Mouse (Mus musculus) stomach, postnatal 0 days (tissue): Measurements from ENCODE around the gene Pcyt2. TPM values are rescaled to one million over a fixed set of nuclear protein-coding genes. Genes with fewer than 3 reads are reported as not detected.

Experiments
- ATAC-seq: fragments of 200-750 bp; cut with Nextera tagmentation; 2 replicates; pipeline ENCODE4 v1.8.0; 2017; ENCODE audit not compliant: low FRiP score, low TSS enrichment
- DNase-seq: peaks from one replicate; pipeline ENCODE4 v3.0.0-alpha.2; 2016; ENCODE audit warnings: low spot score
- H3K27ac ChIP-seq: fragments of 300-500 bp; sonication (generic); replicated peaks from 2 replicates; pipeline ENCODE4 v1.5.1; 2014; ENCODE audit warnings: mild to moderate bottlenecking, control low read depth
- H3K27me3 ChIP-seq: fragments of 300-500 bp; sonication (generic); 2 replicates; pipeline ENCODE4 v1.6.1; 2014; ENCODE audit warnings: low read length; ENCODE audit not compliant: control insufficient read depth, insufficient read depth
- H3K36me3 ChIP-seq: fragments of 300-500 bp; sonication (generic); 2 replicates; pipeline ENCODE4 v1.6.1; 2014; ENCODE audit warnings: low read length, mixed read lengths; ENCODE audit not compliant: control insufficient read depth, insufficient read depth
- H3K4me1 ChIP-seq: fragments of 300-500 bp; sonication (generic); replicated peaks from 2 replicates; pipeline ENCODE4 v1.6.1; 2014; ENCODE audit warnings: antibody characterized with exemption; ENCODE audit not compliant: control insufficient read depth, insufficient read depth
- H3K4me2 ChIP-seq: fragments of 300-500 bp; sonication (generic); replicated peaks from 2 replicates; pipeline ENCODE4 v1.6.1; 2014; ENCODE audit warnings: low read depth, mild to moderate bottlenecking, control low read depth, moderate library complexity
- H3K4me3 ChIP-seq: fragments of 300-500 bp; sonication (generic); 2 replicates; pipeline ENCODE4 v1.5.1; 2014; ENCODE audit warnings: low read depth, low read length, control low read depth
- H3K9ac ChIP-seq: fragments of 300-500 bp; sonication (generic); 2 replicates; pipeline ENCODE4 v1.6.1; 2014; ENCODE audit warnings: mild to moderate bottlenecking, low read length, control low read depth, mixed read lengths
- H3K9me3 ChIP-seq: fragments of 300-500 bp; sonication (generic); 2 replicates; pipeline ENCODE4 v1.6.1; 2016; ENCODE audit warnings: low read length; ENCODE audit not compliant: control insufficient read depth
- CTCF ChIP-seq: IDR thresholded peaks from 2 replicates; pipeline ENCODE4 v1.5.1; 2016; ENCODE audit warnings: antibody characterized with exemption, low read depth, mild to moderate bottlenecking, moderate library complexity
- EP300 ChIP-seq: optimal IDR thresholded peaks from 2 replicates; pipeline ENCODE3; 2016; ENCODE audit warnings: antibody characterized with exemption
- WGBS: fragments of 180-500 bp; shearing (Covaris S2); extraction: QIAGEN DNeasy Blood & Tissue Kit; methylation state at CpG from one replicate; pipeline ENCODE4 v1.1.7; 2014; 5-methylcytosine and 5-hydroxymethylcytosine counted together
- polyA plus RNA-seq: library from polyadenylated mRNA; unstranded; fragments of >200 nt; fragmentation: Nextera tagmentation; extraction: Ambion mirVana; gene quantifications from 2 replicates; pipeline ENCODE4 v1.2.1, GENCODE M21; 2015

The Pcyt2 gene
- polyA plus RNA-seq, 1 experiment from 2014 or later = 73.7 TPM

- H3K27me3 ChIP-seq = no peaks in the 10 kb centered on the region
- no peak overlapping the region for H3K4me3 ChIP-seq
- H3K9ac ChIP-seq = peak overlapping the region; percentile 55; the same call in 1 of the 2 replicates
- peak overlapping the region; percentile 63 for H3K4me2 ChIP-seq
- DNase-seq (peak; percentile 66), ATAC-seq (peak; percentile 48; the same call in 1 of the 2 replicates)
- H3K27ac ChIP-seq = no peak overlapping the region
- no peaks in the 10 kb centered on the region for H3K9me3 ChIP-seq
- peaks cover 12% of the 10 kb centered on the region for H3K36me3 ChIP-seq
- 31% methylated on average over 7 of the region's 8 CpGs for WGBS
- peaks cover 3% of the 10 kb centered on the region; the same call in 1 of the 2 replicates for H3K4me1 ChIP-seq
- TF ChIP-seq CTCF (no peak), EP300 (no peak)
Observed at GRCm38 (mm10) chr11:120609250-120609649, 8.5 kb downstream of the Pcyt2 start.

GRCm38 (mm10) chr11:120608241-120609034, 9.3 kb downstream of the Pcyt2 start, which contains the start of gene Npb:
Gene Npb (plus strand): TSS chr11:120608477.
- Histone ChIP-seq H3K27me3 (no peaks in the 10 kb centered on the region), H3K4me1 (peaks cover 3% of the 10 kb centered on the region; the same call in 1 of the 2 replicates), H3K9me3 (no peaks in the 10 kb centered on the region), H3K4me2 (peak within 1 kb of the TSS; percentile 63), H3K36me3 (peaks cover 12% of the 10 kb centered on the region), H3K9ac (peak within 1 kb of the TSS; percentile 55), H3K4me3 (peak within 1 kb of the TSS; percentile 27; the same call in 1 of the 2 replicates), H3K27ac (no peak within 1 kb of the TSS)
- no peak for TF ChIP-seq EP300
- TF ChIP-seq CTCF = no peak
- DNase-seq = peak; percentile 61
- WGBS = 5% methylated on average over 44 of the region's 45 CpGs
- ATAC-seq = peak; percentile 18

GRCm38 (mm10) chr11:120606764-120607163, 11.0 kb downstream of the Pcyt2 start:
- peaks cover 14% of the 10 kb centered on the region for H3K36me3 ChIP-seq
- H3K27ac ChIP-seq = no peak overlapping the region; the same call in 1 of the 2 replicates
- DNase-seq = no peak
- TF ChIP-seq CTCF (no peak), EP300 (no peak)
- no peaks in the 10 kb centered on the region for H3K27me3 ChIP-seq
- H3K4me2 ChIP-seq = no peak overlapping the region
- no peaks in the 10 kb centered on the region for H3K9me3 ChIP-seq
- H3K9ac ChIP-seq = peak overlapping the region; percentile 35; the same call in 1 of the 2 replicates
- WGBS = 74% methylated on average over 4 of the region's 4 CpGs
- H3K4me1 ChIP-seq = peaks cover 3% of the 10 kb centered on the region; the same call in 1 of the 2 replicates
- no peak overlapping the region for H3K4me3 ChIP-seq
- no peak for ATAC-seq

GRCm38 (mm10) chr11:120605667-120606066, 12.1 kb downstream of the Pcyt2 start:
- Histone ChIP-seq H3K4me1 (peaks cover 3% of the 10 kb centered on the region; the same call in 1 of the 2 replicates), H3K36me3 (peaks cover 8% of the 10 kb centered on the region), H3K4me2 (no peak overlapping the region), H3K27ac (no peak overlapping the region), H3K4me3 (no peak overlapping the region), H3K27me3 (no peaks in the 10 kb centered on the region), H3K9ac (no peak overlapping the region), H3K9me3 (no peaks in the 10 kb centered on the region)
- no peak for TF ChIP-seq EP300
- no peak for TF ChIP-seq CTCF
- 85% methylated on average over 7 of the region's 7 CpGs for WGBS
- DNase-seq (no peak), ATAC-seq (no peak)

- peaks cover 1% of the 10 kb centered on the region; the same call in 1 of the 2 replicates for H3K4me1 ChIP-seq
- DNase-seq (no peak), ATAC-seq (no peak)
- no peak overlapping the region for H3K27ac ChIP-seq
- no peak for TF ChIP-seq CTCF
- no peak for TF ChIP-seq EP300
- 79% methylated on average over 2 of the region's 2 CpGs for WGBS
- H3K4me2 ChIP-seq = no peak overlapping the region
- no peak overlapping the region for H3K9ac ChIP-seq
- no peaks in the 10 kb centered on the region for H3K27me3 ChIP-seq
- no peak overlapping the region for H3K4me3 ChIP-seq
- no peaks in the 10 kb centered on the region for H3K9me3 ChIP-seq
- H3K36me3 ChIP-seq = peaks cover 6% of the 10 kb centered on the region; the same call in 1 of the 2 replicates
Observed at GRCm38 (mm10) chr11:120603545-120603944, 14.2 kb downstream of the Pcyt2 start.

DNA sequence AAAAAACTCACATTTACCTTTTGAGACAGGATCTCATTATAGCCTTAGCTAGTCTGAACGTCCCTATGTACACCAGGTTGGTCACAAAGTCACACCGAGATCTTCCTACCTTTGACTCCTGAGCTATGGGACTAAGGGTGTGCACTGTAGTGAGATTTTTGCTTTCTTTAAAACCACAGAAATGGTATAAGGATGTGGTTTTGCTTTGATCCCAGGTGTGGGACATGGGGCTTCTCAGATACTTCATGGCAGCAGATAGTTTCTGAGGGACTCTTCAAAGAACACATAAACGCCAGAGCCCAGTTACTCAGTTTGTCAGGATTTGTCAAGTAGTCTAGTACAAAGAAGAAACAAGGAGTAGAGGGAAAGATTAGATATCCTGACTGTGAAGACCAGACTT, 17.0 kb downstream of the Pcyt2 start:
- H3K27me3 ChIP-seq = no peaks in the 10 kb centered on the region
- H3K9me3 ChIP-seq = no peaks in the 10 kb centered on the region
- no peak overlapping the region for H3K4me3 ChIP-seq
- no peak for TF ChIP-seq CTCF
- no peak for TF ChIP-seq EP300
- H3K4me1 ChIP-seq = no peaks in the 10 kb centered on the region
- DNase-seq (no peak), ATAC-seq (no peak)
- H3K36me3 ChIP-seq = peaks cover 9% of the 10 kb centered on the region; the same call in 1 of the 2 replicates
- no peak overlapping the region for H3K4me2 ChIP-seq
- 96% methylated on average over 3 of the region's 3 CpGs for WGBS
- H3K9ac ChIP-seq = no peak overlapping the region
- H3K27ac ChIP-seq = no peak overlapping the region
